Mouse (Mus musculus) inflammation-experienced regulatory T-cells, adult 6 months (primary cell): ENCODE measurements around the gene Stau1. TPM values are rescaled to one million over a fixed set of nuclear protein-coding genes. Genes with fewer than 3 reads are reported as not detected.

Experiments used
- ATAC-seq: one replicate; pipeline ENCODE4 v1.8.0; 2017
- polyA plus RNA-seq, 3 experiments: library from polyadenylated mRNA; unstranded; fragments of 100-300 nt; shearing (Covaris generic); gene quantifications; one replicate each; pipeline ENCODE4 v1.2.1; 2017

Gene Stau1
- polyA plus RNA-seq, 3 experiments from 2014 or later: 32.9 to 54.0 (median 51.8) TPM

DNA sequence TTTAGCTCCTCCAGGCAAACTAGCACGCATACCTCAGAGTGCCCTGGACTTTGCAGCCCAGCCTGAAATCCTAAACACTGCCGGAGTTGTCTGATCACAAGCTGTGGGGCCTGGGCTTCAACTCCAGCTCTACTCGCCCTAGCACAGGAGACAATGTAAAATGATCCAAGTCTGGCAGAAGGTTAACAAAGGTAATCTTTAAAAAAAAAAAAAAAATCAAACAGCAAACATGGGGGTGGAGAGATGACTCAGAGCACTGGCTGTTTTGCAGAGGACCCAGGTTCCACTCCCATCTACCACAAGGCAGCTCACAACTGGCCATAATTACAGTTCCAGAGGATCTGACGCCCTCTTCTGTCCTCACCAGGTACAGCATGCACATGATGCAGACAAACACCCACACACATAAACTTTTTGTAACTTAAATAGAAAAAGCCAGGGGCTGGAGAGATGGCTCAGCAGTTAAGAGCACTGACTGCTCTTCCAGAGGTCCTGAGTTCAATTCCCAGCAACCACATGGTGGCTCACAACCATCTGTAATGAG lies 12.7 kb downstream of the Stau1 start:
- no peak for ATAC-seq

DNA sequence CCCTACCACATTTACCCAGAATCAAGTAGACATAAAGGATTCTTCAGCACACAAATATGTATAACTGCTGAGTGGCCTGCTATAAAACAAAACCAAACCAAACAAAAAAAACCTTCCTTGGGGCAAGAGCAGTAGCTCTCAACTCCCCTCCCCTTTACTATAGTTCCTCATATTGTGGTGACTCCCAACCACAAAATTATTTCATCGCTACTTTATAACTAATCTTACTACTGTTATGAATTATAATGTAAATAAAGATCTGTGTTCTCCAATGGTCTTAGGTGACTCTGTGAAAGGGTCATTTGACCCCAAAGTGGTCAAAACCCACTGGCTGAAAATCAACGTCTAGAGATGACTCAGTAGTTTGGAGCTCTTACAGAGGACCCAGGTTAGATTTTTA lies 15.9 kb downstream of the Stau1 start:
- no peak for ATAC-seq

GRCm38 (mm10) chr2:166977490-166977889 lies 18.6 kb downstream of the Stau1 start:
- ATAC-seq: no peak

DNA sequence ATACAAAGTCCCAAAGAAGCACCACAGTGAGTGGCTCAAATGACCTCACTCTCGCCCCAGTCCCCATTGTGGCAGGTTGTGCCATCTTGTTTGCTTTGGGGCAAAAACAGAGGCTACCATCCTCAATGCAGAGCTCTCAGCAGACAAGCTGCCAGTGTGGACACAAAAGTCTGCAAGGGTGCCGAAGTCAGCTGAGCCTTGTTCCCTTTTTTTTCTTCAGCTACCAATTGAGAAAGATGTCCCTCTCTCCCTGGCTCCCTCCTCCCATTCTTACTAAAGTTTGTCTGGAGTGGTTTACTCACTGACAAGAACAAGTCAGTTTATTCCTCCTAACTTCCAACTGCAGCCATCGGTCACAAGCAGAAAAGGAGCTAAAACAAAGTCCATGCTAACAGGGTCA lies 19.7 kb downstream of the Stau1 start:
- no peak for ATAC-seq

GRCm38 (mm10) chr2:166974177-166974872 lies 21.8 kb downstream of the Stau1 start:
- no peak for ATAC-seq

DNA sequence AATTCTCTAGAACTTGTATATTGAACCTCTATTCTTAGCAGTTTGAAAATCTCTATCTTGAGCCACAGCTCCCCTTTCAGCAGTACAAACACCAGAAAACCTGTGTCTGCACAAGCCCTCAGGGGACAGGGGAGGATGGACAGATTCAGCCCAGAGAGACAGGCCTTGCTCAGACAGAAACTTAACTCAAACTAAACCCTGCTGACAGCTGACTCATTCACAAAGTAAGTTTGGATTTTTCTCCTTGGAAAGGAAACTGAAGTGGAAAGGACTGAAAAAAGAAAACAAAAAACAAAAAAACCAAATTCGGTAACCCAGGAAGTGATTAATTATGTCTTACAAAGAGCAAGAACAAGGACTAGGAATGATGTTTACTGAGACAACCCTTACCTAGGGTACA lies 22.9 kb downstream of the Stau1 start:
- ATAC-seq: no peak

- peak; percentile 64 for ATAC-seq
These were observed 31.3 kb downstream of the Stau1 start for GRCm38 (mm10) chr2:166964773-166965172.

DNA sequence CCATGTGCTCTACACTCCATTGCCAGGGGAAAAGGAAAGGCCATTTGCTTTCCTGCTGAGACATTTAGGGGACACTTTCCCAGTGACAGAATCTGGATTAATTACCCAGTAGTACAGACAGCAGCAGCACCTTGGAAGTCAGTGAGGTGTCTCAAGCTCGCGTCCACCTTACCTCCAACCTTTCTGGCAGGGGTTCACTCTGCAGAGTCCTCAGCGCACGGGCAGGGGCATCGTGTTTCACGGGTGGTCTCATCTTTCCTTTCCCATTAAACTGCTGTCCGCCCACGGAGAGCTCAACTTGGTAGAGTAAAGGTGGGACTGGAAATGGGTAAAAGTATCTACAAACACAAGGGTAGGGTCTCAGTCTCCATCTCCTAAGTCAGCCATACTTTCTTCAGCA lies 32.8 kb downstream of the Stau1 start:
- ATAC-seq: no peak

GRCm38 (mm10) chr2:166960648-166961330 lies 35.3 kb downstream of the Stau1 start:
- no peak for ATAC-seq

GRCm38 (mm10) chr2:166956805-166957204 lies 39.3 kb downstream of the Stau1 start:
- peak; percentile 54 for ATAC-seq

DNA sequence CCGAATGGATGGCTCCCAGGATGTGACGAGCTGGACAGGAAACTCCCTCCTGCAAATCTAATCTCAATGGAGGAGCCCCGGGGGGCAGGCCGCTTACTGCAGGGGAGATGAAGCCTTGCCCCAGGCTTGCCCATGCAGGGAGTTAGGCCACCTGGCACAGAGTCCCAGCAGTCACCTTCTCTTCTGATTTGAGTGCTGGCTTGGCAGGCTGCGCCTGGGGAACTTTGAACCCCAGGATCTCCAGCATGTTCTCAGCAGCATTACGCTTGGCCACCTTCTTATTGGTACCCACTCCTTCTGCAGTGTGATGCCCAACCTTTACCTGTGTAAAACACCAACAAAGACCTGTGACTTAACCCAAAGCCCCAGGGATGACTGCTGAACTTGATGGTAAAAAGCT lies 43.9 kb downstream of the Stau1 start:
- no peak for ATAC-seq

DNA sequence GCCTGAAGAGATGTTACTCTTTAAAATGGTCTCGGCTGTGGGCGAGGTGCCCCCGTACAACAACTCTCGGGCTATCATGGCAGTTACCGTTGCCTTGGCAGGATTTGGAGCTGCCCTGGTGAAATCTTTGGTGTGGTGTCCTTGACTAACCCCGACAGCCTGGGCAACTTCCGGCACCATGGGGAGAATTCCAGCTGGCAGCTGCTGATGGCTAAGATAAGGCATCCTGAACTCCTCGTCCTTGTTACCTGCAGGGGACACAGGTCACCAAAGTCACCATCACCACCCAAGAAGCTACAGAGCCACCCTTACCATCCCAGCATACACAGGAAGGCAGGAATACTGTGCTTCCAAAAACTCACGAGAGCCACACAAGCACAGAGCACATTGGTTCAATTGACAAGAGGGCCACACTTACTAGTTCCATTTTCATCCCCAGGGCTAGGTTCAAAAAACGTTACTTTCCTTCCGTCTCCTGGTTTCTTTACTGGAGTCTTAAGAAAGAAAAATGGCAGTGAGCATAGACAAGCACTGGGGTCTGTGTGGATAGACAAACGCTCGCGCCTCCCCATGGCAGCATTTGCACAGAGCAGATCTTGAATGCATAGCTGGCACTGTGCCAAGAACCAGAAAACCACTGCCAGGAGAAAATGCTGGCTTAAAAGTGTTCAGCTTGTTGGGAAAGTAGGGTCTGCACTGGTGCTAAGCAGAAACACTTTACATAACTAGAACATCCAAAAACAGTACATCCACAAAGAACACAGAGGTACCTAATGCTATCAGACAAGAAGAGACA lies 45.0 kb downstream of the Stau1 start:
- no peak for ATAC-seq

DNA sequence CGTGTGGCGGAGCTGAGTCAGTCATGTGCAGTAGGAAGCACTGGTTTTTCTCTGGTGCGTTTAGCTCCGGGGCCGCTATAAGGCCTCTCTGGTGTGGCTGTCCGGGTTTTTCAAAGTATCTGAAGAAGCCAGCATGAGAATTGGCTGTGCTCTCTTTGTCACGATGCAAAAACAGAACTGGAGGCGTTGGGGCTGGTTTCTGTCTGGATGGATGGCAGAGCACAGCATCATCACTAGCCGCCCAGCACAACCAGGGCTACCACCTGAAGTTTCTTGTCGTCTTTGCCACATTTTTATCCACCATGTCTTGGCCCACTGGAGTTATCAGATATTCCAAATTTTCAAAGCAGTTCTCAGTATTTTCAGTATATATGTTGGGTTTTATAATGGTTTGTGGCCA lies 47.2 kb downstream of the Stau1 start:
- no peak for ATAC-seq

DNA sequence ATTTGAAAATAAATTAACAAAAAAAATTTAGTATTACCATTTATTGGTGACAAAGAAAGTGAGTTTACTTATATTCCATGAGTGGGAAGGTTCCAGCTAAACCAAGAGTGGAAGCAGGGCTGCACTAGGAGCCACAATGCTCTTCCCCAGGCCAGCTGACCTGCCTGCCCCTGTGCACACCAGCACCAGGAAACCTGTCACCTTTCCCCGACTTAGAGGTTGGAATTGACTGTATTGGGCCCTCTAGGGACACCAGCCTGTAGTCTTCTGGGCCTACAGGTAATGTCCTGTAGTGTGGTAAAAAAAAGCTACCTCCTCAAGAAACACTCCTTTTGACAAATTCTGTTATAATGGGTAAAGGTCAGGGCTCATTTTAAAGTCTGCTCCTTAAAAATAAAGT lies 47.9 kb downstream of the Stau1 start:
- ATAC-seq: no peak

DNA sequence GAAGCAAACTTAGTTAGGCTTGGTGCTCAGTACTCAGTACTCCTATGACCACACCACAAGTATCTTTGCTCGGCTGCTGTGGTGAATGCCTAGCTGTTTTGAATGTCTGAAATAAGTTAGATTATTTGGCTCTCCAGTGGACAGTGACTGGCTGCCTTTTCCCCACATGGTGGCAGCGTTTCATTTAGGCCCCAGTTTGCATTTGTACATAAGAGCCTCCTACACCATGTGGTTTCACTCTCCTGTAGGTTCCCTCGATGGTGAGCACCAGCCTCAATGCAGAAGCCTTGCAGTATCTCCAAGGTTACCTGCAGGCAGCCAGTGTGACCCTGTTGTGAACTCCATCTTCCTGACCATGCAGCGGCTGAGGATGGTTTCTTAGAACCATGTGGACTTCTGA lies 50.6 kb downstream of the Stau1 start:
- no peak for ATAC-seq

DNA sequence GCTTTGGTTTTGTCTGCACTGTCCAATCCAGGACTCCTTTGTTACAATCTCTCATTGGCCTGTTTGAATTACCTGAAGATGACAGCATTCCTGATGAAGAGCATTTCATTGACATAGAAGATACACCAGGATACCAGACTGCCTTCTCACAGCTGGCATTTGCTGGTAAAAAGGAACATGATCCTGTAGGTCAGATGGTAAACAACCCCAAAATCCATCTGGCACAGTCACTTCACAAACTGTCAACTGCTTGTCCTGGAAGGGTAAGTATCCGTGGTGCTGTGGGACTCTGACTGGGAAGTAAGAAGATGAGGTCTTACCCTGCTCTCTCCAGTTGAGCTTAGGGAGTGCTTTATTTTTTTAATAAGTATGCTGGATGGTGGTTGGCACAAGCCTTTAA lies 51.8 kb downstream of the Stau1 start:
- ATAC-seq: no peak

DNA sequence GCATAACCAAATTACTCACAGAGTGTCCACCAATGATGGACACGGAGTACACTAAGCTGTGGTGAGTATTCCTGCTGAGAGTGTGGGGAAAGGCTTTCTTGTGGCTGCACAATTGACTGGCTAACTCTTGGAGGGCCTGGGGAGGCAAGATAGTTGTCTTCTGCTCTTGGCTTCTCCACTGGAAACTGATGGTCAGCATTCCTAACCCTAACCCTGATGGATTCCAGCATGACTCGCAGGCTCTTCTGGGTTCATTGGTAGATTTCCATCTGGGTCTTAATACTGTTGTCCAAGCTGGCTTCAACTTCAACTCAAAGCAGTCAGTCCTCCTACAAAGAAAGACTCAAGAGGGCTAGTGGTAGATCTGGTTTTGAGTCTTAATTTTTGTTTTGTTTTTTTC lies 53.0 kb downstream of the Stau1 start:
- ATAC-seq: no peak

GRCm38 (mm10) chr2:166936166-166936565 lies 59.9 kb downstream of the Stau1 start:
- ATAC-seq: no peak

DNA sequence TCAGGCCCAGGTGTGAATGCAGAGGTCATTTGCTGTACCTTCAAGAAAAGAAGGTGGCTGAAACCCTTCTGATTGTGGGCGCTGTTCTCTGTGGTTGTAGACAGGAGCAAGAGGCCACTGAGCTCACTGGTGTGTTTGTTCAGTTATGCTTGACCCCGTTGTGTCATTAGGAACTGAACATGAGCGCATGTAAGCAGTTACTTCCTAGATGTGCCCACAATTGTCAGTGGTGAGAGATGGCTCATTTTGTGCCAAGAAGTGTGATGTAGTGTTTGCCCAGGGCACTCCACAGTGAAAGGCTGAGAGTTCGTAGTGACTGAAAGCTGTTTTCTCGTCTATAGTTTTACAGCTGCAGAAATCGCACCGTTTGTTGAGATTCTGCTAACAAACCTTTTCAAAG lies 60.5 kb downstream of the Stau1 start:
- no peak for ATAC-seq

GRCm38 (mm10) chr2:166934416-166934815 lies 61.7 kb downstream of the Stau1 start:
- no peak for ATAC-seq

GRCm38 (mm10) chr2:166933943-166934342 lies 62.2 kb downstream of the Stau1 start:
- ATAC-seq: no peak

DNA sequence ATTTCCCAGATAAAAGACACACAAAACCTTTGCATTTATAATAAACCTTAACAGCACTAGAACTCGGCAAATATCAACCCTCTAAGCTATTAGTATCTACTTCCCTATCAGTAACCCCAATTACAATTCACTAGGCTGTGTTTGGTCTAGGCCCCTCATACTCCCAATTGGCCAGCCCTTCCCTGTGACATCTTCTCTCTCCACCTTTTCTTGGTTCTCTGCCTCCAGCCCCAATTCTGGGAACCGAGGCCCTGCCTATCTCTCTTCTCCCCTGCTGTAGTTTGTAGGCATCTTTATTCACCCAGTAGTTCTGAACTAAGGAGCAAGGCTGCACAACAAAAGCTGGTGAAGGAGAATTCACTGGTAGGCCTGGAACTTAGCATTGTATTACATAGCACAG lies 72.1 kb downstream of the Stau1 start:
- no peak for ATAC-seq

DNA sequence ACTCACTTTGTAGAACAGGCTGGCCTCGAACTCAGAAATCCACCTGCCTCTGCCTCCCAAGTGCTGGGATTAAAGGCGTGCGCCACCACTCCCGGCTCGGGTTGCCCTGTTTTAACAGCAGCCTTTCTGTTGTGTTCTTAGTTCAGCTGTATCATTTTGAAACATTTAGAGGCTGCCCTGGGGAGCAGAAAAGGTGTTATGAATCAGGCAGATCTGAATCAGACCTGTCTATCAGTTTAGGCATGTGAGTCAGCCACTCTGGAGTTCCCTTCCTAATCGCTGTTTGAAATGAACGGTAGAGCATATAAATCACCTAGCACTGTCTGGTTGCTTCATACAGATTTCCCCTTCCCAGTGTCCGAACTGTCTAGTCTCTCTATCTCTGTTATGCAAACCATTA lies 85.6 kb downstream of the Stau1 start:
- no peak for ATAC-seq

DNA sequence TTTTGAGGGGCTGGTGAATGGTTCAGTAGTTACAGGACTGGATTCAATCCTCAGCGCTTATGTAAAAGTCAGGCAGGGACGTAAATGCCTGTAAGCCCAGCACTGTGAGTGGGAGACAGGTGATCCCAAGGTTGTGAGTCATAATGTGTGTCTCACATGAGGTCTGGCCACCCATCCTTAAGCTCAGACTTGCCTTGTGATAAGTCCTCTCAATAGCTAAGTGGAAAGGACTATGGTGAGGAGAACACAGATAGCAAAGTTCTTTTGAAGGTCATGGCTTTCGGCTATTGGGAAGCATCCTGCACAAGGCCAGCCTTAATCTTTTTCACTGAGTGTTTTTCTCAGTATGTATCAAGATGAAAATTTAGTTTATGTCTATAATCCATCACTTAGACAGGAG lies 86.4 kb downstream of the Stau1 start:
- ATAC-seq: no peak
